Mouse (Mus musculus): ENCODE measurements around the gene Gm45062. TPM values are rescaled to one million over a fixed set of nuclear protein-coding genes. Genes with fewer than 3 reads are reported as not detected.
"Not testable (repeated sequence)": the region's sequence is repeated elsewhere in the genome, so short reads cannot be mapped to it uniquely, and the experiment has no call there.

Gene Gm45062
- polyA plus RNA-seq, 1 experiment from 2014 or later, result 10.6 TPM

- not testable (repeated sequence) for H3K36me3 ChIP-seq (replicated peaks; ENCODE audit: control insufficient read depth, insufficient read depth); H3K4me1 ChIP-seq (replicated peaks; ENCODE audit: control insufficient read depth, insufficient read depth, low read length); DNase-seq (ENCODE audit: low spot score); H3K27ac ChIP-seq; ATAC-seq (ENCODE audit: low FRiP score); H3K9ac ChIP-seq; H3K27me3 ChIP-seq (ENCODE audit: control insufficient read depth, insufficient read depth, low read length); H3K9me3 ChIP-seq (ENCODE audit: control insufficient read depth, low read length); H3K4me2 ChIP-seq (replicated peaks); H3K4me3 ChIP-seq (replicated peaks; ENCODE audit: low read length)
- WGBS, result 79% methylated on average over 3 of the region's 4 CpGs
These were observed 282.3 kb downstream of the Gm45062 start for GRCm38 (mm10) chr6:8541531-8541930.

DNA sequence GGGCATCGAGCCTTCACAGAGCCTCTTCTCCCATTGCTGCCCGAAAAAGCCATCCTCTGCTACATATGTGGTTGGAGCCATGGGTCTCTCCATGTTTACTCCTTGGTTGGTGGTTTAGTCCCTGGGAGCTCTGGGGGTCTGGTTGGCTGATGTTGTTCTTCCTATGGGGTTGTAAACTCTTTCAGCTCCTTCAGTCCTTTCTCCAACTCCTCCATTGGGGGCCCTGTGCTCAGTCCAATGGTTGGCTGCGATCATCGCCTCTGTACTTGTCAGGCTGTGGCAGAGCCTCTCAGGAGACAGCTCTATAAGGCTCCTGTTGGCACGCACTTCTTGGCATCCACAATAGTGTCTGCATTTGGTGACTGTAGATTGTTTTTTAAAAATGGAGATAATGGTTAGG lies 285.6 kb downstream of the Gm45062 start:
- DNase-seq (ENCODE audit: low spot score) (no peak), ATAC-seq (ENCODE audit: low FRiP score) (no peak)
- no peaks in the 10 kb centered on the region for H3K4me1 ChIP-seq (replicated peaks; ENCODE audit: control insufficient read depth, insufficient read depth, low read length)
- H3K9ac ChIP-seq, result no peak overlapping the region
- no peaks in the 10 kb centered on the region for H3K9me3 ChIP-seq (ENCODE audit: control insufficient read depth, low read length)
- 0 out of 2 replicates have a peak, but pooled peaks cover 4% of the 10 kb centered on the region for H3K36me3 ChIP-seq (replicated peaks; ENCODE audit: control insufficient read depth, insufficient read depth)
- no peak overlapping the region for H3K27ac ChIP-seq
- WGBS, result 90% methylated on average over 5 of the region's 5 CpGs
- H3K27me3 ChIP-seq (ENCODE audit: control insufficient read depth, insufficient read depth, low read length), result no peaks in the 10 kb centered on the region
- no peak overlapping the region for H3K4me2 ChIP-seq (replicated peaks)
- H3K4me3 ChIP-seq (replicated peaks; ENCODE audit: low read length), result no peak overlapping the region

- ATAC-seq (ENCODE audit: low FRiP score) (no peak), DNase-seq (ENCODE audit: low spot score) (no peak)
- no peaks in the 10 kb centered on the region for H3K4me1 ChIP-seq (replicated peaks; ENCODE audit: control insufficient read depth, insufficient read depth, low read length)
- H3K27me3 ChIP-seq (ENCODE audit: control insufficient read depth, insufficient read depth, low read length), result no peaks in the 10 kb centered on the region
- no peak overlapping the region for H3K27ac ChIP-seq
- WGBS, result 94% methylated on average over 7 of the region's 7 CpGs
- H3K9me3 ChIP-seq (ENCODE audit: control insufficient read depth, low read length), result no peaks in the 10 kb centered on the region
- H3K4me2 ChIP-seq (replicated peaks), result no peak overlapping the region
- H3K36me3 ChIP-seq (replicated peaks; ENCODE audit: control insufficient read depth, insufficient read depth), result 0 out of 2 replicates have a peak, but pooled peaks cover 4% of the 10 kb centered on the region
- no peak overlapping the region for H3K9ac ChIP-seq
- H3K4me3 ChIP-seq (replicated peaks; ENCODE audit: low read length), result no peak overlapping the region
These were observed 286.5 kb downstream of the Gm45062 start for GRCm38 (mm10) chr6:8545780-8546179.

DNA sequence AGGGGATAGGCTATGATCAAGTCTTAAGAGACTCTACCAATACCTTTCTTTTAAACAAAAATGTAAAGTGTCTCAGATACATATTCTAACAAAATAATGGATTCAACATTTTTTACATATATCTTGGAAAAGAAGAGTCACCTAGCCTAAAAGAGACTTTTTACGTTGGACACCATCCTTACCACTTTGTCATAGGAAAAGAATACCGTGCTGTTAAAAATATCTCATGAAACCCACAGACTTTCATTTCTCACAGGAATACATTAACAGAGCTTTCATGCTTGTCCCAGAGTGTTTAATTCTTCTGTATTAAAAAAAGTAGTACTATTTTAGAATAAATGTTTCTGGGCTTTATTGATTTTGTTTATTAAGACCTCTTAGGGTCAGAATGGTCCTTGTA lies 291.9 kb downstream of the Gm45062 start:
- no peaks in the 10 kb centered on the region for H3K4me1 ChIP-seq (replicated peaks; ENCODE audit: control insufficient read depth, insufficient read depth, low read length)
- no peak overlapping the region for H3K4me2 ChIP-seq (replicated peaks)
- H3K4me3 ChIP-seq (replicated peaks; ENCODE audit: low read length), result no peak overlapping the region
- H3K27ac ChIP-seq, result no peak overlapping the region
- H3K9me3 ChIP-seq (ENCODE audit: control insufficient read depth, low read length), result no peaks in the 10 kb centered on the region
- no peak for ATAC-seq (ENCODE audit: low FRiP score)
- H3K36me3 ChIP-seq (replicated peaks; ENCODE audit: control insufficient read depth, insufficient read depth), result no peaks in the 10 kb centered on the region
- no peak overlapping the region for H3K9ac ChIP-seq
- DNase-seq (ENCODE audit: low spot score), result no peak
- WGBS, result 98% methylated on average over 2 of the region's 2 CpGs
- H3K27me3 ChIP-seq (ENCODE audit: control insufficient read depth, insufficient read depth, low read length), result no peaks in the 10 kb centered on the region

- Histone ChIP-seq H3K9me3 (ENCODE audit: control insufficient read depth, low read length) (no peaks in the 10 kb centered on the region), H3K4me3 (replicated peaks; ENCODE audit: low read length) (no peak overlapping the region), H3K9ac (no peak overlapping the region), H3K4me1 (replicated peaks; ENCODE audit: control insufficient read depth, insufficient read depth, low read length) (no peaks in the 10 kb centered on the region), H3K27me3 (ENCODE audit: control insufficient read depth, insufficient read depth, low read length) (no peaks in the 10 kb centered on the region), H3K4me2 (replicated peaks) (no peak overlapping the region), H3K36me3 (replicated peaks; ENCODE audit: control insufficient read depth, insufficient read depth) (0 out of 2 replicates have a peak, but pooled peaks cover 5% of the 10 kb centered on the region), H3K27ac (no peak overlapping the region)
- ATAC-seq (ENCODE audit: low FRiP score) (no peak), DNase-seq (ENCODE audit: low spot score) (no peak)
- WGBS, result 90% methylated on average over 5 of the region's 5 CpGs
These were observed 297.8 kb downstream of the Gm45062 start for GRCm38 (mm10) chr6:8556849-8557571.

- no peak for ATAC-seq (ENCODE audit: low FRiP score)
- no peak overlapping the region for H3K27ac ChIP-seq
- no peaks in the 10 kb centered on the region for H3K9me3 ChIP-seq (ENCODE audit: control insufficient read depth, low read length)
- H3K27me3 ChIP-seq (ENCODE audit: control insufficient read depth, insufficient read depth, low read length), result no peaks in the 10 kb centered on the region
- WGBS, result 93% methylated on average over 2 of the region's 2 CpGs
- DNase-seq (ENCODE audit: low spot score), result no peak
- peaks cover 9% of the 10 kb centered on the region for H3K36me3 ChIP-seq (replicated peaks; ENCODE audit: control insufficient read depth, insufficient read depth)
- H3K4me2 ChIP-seq (replicated peaks), result no peak overlapping the region
- H3K9ac ChIP-seq, result no peak overlapping the region
- no peaks in the 10 kb centered on the region for H3K4me1 ChIP-seq (replicated peaks; ENCODE audit: control insufficient read depth, insufficient read depth, low read length)
- no peak overlapping the region for H3K4me3 ChIP-seq (replicated peaks; ENCODE audit: low read length)
These were observed 301.4 kb downstream of the Gm45062 start for GRCm38 (mm10) chr6:8560682-8561081.

DNA sequence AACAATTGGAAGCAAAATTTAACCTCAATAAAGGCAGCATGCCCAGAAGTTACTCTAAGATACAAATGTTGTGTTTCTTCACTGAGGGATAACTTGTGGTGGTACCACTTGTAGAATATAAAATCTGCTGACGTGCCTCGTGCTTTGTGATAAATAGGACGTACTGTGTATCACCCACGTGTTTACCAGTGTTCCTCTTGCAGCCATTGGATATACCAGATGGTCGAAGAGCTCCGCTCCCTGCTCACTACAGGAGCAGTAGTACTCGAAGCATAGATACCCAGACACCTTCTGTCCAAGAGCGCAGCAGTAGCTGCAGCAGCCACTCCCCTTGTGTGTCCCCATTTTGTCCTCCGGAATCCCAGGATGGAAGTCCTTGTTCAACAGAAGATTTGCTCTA lies 323.1 kb downstream of the Gm45062 start:
- WGBS, result 95% methylated on average over 9 of the region's 9 CpGs
- H3K27ac ChIP-seq, result no peak overlapping the region

DNA sequence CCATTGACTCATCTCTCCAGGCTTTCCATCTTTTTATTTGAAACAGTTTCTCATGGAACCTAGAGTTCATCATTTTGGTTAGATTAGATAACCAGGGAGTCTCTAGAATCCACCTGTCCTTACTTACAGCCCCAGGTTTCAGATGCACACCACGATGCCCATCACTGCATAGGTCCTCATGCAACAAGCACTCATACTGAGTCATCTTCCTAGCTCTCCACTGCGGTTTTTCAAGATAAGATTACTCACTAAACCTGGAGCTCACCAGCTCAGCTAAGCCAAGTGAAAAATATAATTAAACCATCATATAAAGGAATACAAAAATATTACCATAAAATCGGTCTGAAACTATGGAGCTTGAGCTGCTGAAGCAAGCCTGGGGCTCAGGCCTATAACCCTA lies 324.6 kb downstream of the Gm45062 start:
- H3K36me3 ChIP-seq (replicated peaks; ENCODE audit: control insufficient read depth, insufficient read depth), result peaks cover 5% of the 10 kb centered on the region; the same call in 1 of the 2 replicates
- H3K9me3 ChIP-seq (ENCODE audit: control insufficient read depth, low read length), result no peaks in the 10 kb centered on the region
- H3K4me3 ChIP-seq (replicated peaks; ENCODE audit: low read length), result no peak overlapping the region
- no peaks in the 10 kb centered on the region for H3K27me3 ChIP-seq (ENCODE audit: control insufficient read depth, insufficient read depth, low read length)
- no peaks in the 10 kb centered on the region for H3K4me1 ChIP-seq (replicated peaks; ENCODE audit: control insufficient read depth, insufficient read depth, low read length)
- DNase-seq (ENCODE audit: low spot score) (no peak), ATAC-seq (ENCODE audit: low FRiP score) (no peak)
- 94% methylated on average over 3 of the region's 3 CpGs for WGBS
- no peak overlapping the region for H3K9ac ChIP-seq
- H3K27ac ChIP-seq, result no peak overlapping the region
- H3K4me2 ChIP-seq (replicated peaks), result no peak overlapping the region

More for the DNA sequence above, 323.1 kb downstream of the Gm45062 start:
- H3K9ac ChIP-seq, result no peak overlapping the region
- H3K36me3 ChIP-seq (replicated peaks; ENCODE audit: control insufficient read depth, insufficient read depth), result peaks cover 5% of the 10 kb centered on the region; the same call in 1 of the 2 replicates
- H3K4me3 ChIP-seq (replicated peaks; ENCODE audit: low read length), result no peak overlapping the region
- no peaks in the 10 kb centered on the region for H3K27me3 ChIP-seq (ENCODE audit: control insufficient read depth, insufficient read depth, low read length)
- H3K4me1 ChIP-seq (replicated peaks; ENCODE audit: control insufficient read depth, insufficient read depth, low read length), result no peaks in the 10 kb centered on the region
- DNase-seq (ENCODE audit: low spot score), result no peak
- ATAC-seq (ENCODE audit: low FRiP score), result no peak
- no peaks in the 10 kb centered on the region for H3K9me3 ChIP-seq (ENCODE audit: control insufficient read depth, low read length)
- no peak overlapping the region for H3K4me2 ChIP-seq (replicated peaks)

- H3K27ac ChIP-seq, result no peak overlapping the region
- H3K4me1 ChIP-seq (replicated peaks; ENCODE audit: control insufficient read depth, insufficient read depth, low read length), result no peaks in the 10 kb centered on the region
- WGBS, result 86% methylated on average over 9 of the region's 9 CpGs
- H3K4me2 ChIP-seq (replicated peaks), result no peak overlapping the region
- H3K27me3 ChIP-seq (ENCODE audit: control insufficient read depth, insufficient read depth, low read length), result no peaks in the 10 kb centered on the region
- H3K36me3 ChIP-seq (replicated peaks; ENCODE audit: control insufficient read depth, insufficient read depth), result peaks cover 15% of the 10 kb centered on the region; the same call in 1 of the 2 replicates
- DNase-seq (ENCODE audit: low spot score), result no peak
- H3K4me3 ChIP-seq (replicated peaks; ENCODE audit: low read length), result no peak overlapping the region
- H3K9me3 ChIP-seq (ENCODE audit: control insufficient read depth, low read length), result no peaks in the 10 kb centered on the region
- no peak for ATAC-seq (ENCODE audit: low FRiP score)
- no peak overlapping the region for H3K9ac ChIP-seq
These were observed 332.4 kb downstream of the Gm45062 start for GRCm38 (mm10) chr6:8591665-8592064.
